Mouse (Mus musculus) T-helper 2 cell (primary cell): ENCODE results near the gene Dpf3.

Experiments used
- in situ Hi-C: fragments of 300-600 bp; cut with MboI, MseI; formaldehyde crosslinking; loops from one replicate; pipeline ENCODE4 v1.15.1; 2025; ENCODE audit warnings: high pct_unique_total_duplicates

Gene Dpf3

DNA sequence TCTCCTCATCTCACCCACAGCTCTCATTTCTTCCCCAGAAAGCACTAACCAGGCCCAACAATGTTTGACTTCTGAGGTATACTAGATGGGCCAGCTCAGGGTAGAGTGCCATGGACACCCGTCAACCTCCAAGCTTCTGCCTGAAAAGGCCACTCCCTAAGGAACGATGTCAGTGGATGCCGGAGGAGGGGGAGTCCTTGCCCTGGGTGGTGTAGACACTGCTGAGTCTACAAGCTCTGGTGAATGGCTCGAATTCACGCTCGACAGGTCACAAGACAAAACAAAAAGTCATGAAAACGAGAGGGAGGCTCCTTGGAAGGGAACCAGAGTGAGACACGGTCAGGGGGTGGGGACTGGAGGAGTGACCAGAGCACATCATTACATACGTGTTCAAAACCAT is 17.4 kb downstream of the Dpf3 start:
- in situ Hi-C loops: no loop called here

DNA sequence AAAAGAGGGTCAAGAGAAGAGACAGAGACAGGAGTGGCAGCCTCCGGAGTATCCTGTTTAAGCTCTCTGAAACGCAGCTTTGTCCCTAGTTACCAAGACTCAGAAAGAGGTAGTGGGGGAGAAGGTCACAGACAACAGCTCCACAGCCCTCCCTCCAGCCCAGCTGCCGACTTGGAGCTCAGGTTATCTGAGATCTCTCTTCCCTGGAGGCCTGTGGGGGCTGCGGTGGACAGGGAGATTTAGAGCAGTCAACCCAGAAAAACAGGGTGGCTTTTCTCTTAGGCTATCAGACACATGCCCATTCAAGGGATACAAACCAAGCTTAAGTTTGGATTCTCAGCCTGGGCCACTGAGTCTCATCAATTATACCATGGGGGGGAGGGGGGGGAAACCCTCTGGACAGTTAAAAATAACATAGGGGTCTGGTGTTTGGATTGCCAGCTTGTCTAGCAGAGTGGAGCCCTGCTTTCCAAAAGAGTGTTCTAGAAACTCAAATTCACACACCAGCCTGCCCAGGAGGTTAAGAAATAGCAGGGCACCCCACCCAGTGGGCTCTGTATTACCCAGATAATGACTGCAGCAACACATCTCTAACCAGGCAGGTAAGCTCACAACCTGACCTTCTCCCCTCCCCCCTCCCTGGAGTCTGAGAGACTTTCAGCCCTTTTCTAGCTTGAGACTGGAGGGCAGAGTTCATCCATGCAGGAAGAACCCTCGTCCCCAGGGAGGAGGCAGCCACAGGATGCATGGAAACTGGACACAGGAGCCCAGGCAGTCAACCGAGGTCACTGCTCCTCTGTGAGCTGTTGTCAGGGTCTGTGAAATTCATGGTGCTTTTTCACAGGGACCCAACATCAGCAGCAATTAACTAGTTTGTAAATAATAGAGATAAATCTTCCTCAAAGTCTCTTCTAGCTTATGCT is 20.7 kb downstream of the Dpf3 start:
- in situ Hi-C loops: no loop called here

DNA sequence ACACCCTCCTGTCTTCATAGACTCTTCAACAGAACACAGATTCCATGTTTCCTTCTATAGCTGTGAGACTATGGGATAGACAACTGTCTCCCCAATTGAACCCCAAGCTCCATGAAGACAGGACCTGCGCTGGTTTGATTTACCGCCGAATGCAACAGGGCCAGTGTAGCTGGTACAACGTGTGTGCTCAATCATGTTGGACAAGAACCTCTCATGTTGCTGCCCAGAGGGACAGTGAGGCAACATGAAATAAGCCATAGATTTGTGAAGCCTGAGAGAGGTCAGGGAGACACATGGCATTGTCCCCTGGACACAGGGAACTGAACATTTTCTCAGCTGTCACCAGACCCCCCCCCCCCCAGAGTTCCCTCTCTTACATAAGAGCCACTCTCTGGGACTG is 21.5 kb downstream of the Dpf3 start:
- in situ Hi-C loops: no loop called here

DNA sequence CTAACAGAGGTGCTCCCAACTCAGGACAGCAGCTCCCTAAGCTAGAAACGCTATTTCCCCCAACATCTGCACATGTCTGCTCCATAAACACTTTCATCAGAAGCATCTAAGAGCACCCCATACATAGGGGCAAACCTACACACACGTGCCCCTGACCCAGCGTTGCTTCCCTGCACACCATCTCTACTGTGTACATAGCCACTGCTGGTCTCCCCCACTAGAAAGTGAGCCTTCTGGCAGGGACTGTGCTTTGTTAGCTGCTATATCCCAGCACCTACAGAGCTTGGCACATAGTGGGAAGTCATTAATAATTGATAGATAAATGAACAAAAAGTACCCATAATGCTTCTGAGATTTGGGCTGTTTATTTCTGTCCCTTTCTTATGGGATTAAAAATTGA is 27.2 kb downstream of the Dpf3 start:
- in situ Hi-C loops: no loop called here

DNA sequence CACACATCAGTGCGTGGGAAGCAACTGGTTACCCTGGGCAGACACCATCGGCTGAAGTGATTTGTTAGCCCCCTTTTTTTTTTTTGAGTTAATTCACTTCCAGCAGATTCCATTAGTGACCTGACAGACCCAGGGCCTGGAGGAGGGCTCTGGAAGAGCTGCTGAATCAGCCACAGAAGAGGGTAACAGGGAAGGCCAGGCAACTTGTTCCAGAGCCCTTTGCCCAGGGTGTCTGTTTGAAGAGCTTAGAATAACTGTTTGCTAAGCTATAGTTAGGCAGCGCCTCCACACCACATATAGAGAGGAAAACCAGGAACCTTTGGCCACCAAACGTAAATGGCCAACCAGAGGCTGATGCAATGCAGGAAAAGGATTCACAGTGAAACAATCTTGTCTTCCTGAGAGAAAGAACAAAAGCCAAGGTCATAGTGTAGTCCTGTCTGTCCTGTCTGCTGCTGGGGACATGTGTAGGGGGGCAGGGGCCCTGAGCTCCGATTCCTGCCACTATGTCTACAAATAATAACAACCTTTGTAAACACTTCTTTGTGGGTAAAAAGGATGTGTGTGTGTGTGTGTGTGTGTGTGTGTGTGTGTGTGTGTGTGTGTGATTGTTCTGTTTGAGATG is 32.7 kb downstream of the Dpf3 start:
- in situ Hi-C loops: no loop called here

DNA sequence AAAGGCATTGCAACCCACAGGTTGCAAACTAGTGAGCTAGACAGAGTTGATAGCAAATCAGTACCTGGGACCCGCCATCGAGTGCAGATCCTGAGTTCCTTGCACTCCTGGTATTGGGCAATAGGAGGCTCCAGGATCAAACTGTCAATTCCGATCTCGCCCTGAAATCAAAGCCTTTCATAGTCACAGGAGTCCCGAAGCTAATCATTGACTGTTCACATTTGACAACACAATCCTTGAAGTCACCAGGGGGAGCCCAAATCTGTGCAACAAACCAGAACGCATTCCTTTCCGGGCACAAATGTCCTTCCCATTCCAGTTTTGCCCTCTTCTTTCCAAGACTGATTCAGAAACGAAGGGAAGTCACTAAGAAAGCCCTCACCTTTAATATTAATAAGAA is 35.7 kb downstream of the Dpf3 start:
- in situ Hi-C loops: no loop called here

DNA sequence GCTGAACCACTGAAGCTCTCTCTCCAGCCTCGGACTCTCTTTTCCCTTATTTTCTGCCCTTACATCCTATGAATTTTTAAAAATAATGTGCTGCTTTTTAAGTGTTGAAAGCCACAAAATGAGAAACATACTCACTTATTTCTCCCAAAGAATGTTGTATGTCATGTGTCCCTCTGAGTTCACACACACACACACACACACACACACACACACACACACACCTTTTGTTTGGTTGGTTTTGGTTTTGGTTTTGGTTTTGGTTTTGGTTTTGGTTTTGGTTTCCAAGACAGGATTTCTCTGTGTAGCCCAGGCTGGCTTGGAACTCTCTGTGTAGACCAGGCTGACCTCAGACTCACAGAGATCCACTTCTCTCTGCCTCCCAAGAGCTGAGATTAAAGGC is 37.0 kb downstream of the Dpf3 start:
- in situ Hi-C loops: no loop called here

DNA sequence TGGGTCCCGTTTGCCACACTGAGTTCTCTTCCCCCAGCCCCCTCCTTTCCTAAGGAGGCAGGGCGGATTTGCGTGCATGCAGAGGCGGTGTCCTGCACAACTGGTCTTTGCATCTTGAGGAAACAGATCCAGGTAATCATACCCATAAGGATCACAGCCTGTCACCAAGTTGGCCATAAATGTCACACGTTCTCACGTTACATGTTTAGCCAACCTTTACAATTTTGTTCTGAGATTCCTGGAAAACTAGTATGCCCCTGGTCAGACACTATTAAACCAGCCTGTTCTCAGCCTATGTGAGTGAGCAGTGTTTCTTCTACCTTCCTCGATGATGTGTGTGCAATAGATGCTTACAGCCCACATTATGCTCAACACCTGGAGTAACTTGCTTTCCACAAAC is 38.3 kb downstream of the Dpf3 start:
- in situ Hi-C loops: no loop called here

DNA sequence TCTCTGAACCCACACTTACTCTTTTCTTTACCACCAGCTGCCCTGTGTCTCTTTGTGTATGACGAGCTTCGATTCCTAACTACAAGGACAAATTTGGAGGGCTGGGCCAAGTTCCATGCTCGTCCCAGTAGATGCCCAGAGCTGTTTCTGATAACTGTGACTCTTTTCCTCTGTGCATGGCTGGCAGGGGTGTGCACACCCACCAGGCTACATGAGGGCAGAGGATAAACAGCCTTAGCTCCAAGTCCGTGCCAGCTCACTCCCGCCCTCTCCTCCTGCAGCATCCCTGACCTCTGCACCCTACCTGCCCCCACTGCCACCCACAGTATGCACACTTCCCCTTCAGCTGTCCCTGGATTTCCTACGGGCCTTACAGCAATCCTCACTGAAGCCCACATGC is 41.9 kb downstream of the Dpf3 start:
- in situ Hi-C loops: no loop called here

DNA sequence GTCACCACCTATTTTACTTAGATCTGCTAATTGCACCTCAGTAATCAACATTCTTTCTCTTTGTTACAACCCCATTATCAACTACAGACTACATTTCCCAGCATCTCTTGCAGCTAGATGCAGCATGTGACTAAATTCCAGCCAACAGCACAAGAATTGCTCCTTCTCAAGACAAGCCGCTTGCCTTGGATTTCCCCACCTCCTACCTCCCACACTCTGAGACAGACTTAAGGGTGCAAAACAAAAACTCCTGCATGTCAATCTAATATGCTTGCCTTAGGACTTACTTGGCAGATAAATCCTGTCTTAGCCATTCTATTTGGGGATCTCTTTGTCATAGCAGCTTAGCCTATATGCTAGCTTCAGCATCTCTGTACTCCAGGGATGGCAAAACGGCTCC is 43.1 kb downstream of the Dpf3 start:
- in situ Hi-C loops: no loop called here

DNA sequence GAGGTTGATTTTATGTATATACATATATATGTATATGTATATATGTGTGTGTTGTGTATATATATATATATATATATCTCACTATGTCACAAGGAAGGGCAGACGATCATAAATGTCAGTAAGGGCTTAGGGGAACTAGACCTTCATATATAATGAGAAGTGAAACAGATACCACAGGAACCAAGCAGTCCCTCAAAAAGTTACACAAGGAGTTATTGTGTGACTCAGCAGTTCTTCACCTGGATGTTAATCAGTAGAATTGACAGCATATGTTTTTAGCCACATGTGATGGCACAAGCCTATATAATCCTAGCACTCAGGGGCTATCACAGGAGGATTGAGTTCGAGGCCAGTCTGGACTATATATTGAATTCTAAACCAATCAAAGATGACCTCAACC is 49.5 kb downstream of the Dpf3 start:
- in situ Hi-C loops: no loop called here

DNA sequence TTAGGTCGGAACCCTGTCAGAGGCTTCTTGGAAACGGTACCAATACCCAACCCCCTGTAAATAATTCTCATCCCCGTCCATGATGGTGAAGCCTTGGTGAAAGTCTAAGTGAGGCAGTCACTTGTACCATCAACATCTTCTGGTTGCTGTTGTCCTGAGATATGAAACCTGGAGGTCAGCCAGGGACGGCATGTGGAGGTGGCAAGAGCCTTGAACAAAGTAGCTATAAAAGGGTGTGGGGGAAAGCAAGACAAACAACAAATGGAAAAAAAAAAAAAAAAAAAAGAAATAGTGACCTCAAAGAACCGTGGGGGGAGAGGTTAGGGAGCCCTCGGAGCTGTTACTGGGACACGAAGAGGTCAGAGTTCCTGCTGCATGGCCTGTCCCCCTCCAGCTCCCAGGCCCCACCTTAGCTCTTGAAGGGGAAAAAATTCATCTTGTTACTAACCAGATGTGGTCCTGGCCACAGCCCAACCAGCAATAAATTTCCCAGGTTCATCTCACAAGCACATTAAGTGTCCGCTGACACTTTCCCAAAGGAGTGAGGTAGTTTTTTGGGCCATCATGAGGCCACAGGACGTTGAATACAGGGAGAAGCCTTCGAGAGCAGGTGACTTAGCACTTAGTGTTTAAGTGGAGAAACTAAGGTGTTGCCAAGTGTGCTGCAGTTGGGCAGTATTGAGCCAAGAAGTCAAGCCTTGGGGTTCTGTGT is 53.4 kb downstream of the Dpf3 start:
- in situ Hi-C loops: no loop called here

DNA sequence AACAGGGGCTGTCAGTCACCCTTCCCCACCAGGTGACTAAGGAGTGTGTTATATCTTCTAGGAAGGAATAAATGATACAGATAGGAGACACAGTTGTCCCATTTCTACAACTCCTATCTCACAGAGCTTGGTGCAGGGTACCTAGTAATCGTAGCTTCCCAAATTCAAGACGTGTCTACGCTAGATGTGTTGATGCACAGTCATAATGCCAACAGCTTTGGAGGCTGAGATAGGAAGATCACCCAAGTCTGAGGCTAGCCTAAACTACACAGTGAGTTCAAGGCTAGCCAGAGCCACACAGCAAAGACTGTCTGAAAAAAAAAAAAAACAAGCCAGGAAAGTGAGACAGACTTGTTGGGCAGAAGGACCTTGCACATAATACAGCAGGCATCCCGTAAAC is 54.1 kb downstream of the Dpf3 start:
- in situ Hi-C loops: no loop called here

DNA sequence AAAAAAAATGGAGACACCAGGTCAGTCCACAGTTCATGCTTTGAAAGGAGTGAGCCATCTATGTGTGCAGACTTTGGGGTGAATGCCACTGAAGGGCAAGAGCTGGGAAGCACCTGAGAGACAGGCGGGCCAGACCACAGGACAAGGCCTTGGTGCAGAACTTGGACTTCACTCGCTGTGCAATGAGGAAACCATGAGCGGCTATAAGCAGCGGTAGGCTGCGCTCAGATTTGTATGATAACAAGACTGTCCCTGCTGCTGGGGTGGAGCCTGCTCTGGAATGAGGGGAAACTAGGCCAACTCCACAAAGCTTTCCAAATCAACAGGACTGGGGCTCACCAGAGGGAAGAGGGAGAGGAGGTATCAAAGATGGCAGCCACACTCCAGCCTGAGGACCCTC is 57.3 kb downstream of the Dpf3 start:
- in situ Hi-C loops: no loop called here

DNA sequence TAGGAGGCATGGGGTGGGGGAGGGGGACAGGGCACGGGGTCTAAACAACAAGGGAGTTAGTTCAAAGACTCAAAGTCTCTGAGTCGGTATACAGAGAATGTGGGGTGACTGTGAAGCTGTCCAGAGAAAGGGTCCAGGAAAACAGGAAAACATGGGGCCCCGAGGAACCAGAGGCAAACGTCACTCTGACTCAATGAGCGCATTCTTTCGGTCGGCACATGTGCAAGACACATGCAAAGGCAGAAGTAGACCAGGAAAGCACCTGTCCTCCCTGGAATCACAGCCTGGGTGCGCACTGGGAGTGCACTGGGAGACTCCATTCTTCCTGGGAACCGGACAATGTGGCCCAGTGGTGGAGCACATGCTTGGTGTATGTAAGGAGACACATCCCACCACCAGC is 59.5 kb downstream of the Dpf3 start:
- in situ Hi-C loops: no loop called here

DNA sequence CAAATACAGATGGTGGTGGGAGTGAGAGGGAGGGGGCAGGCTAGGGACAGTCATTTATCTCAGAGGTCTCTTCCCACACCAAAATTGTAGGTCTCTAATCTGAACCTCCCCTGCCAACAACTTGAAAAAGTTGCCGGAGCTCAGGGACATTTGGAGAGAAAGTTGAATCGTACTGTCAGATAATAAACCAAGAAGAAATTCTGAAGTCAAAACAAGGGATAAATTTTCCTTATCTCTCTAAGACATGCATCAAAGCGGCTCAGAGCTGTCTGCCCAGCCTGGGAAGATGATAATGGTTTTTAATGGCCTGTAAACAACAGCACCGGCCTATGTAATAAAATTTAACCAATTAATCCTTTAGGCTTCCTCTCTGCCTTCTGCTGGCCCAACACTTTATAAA is 59.9 kb downstream of the Dpf3 start:
- in situ Hi-C loops: no loop called here

DNA sequence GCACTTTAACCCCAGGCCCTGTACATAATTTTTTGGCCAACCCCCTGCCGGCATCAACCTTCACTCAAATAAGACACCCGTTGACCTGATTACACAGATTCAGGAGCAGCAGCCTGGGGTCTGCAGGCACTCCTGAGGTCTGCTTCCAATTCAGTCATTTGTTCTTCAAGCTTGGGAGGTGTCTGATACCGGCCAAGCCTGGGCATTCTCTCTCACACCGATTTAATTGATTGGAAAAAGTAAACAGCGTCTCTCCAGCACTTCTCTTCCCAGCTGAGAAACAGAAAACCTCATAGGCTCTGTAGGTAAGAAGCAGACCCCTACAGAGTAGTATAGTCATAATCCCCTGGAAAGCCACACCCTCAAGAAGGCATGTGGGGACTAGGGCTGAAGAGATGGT is 61.2 kb downstream of the Dpf3 start:
- in situ Hi-C loops: no loop called here

DNA sequence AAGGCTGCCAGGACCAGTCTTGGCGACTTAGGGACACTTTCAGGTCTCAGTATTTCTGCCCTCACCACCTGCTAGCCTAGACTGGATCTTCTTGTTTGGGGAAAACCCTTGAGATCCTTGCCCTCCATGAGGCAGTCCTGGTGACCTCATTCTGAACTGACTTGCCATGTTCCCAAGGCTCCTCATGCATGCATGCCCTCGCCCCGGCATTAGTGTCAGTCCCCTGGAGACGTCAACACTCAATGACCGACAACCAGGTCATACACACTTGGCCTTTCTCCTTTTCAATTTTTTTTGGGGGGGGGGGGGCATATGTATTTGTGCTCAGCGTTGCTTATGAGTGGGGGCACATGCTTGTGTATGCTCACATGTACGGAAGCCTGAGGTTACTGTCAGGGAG is 61.8 kb downstream of the Dpf3 start:
- in situ Hi-C loops: no loop called here

DNA sequence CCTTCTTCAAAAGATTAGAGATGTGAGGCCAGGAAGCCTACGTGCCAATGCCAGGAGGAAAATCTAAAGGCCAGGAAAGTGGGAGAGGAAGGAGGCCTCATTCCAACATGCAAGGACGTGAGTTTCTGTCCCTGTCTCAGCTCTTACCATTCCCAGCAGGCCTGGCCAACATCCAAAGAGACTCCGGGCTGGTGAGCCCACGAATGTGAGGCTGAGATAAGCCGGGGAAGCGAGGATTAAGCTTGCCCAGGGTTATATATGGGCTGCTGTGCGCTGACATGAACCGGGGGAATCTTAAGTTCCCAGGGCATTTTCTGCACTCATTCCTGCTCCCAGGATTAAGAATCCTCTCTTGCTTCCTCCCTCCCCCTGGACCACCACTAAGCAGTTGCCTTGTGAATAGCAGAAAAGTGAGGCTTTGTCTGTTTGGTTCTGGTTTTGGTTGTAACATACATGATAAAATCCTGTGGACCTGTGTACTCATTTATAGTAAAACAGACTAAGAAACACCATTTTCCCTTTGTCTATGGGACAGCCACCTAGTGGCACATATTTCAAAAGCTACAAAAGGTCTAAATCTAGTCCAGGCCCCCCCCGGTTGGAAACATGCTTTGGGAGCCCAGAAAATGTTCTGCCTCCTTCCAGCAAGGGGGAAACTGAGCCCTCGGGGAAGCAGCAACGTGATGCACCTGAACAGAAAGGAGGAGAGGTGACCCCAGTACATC is 62.6 kb downstream of the Dpf3 start:
- in situ Hi-C loops: no loop called here

DNA sequence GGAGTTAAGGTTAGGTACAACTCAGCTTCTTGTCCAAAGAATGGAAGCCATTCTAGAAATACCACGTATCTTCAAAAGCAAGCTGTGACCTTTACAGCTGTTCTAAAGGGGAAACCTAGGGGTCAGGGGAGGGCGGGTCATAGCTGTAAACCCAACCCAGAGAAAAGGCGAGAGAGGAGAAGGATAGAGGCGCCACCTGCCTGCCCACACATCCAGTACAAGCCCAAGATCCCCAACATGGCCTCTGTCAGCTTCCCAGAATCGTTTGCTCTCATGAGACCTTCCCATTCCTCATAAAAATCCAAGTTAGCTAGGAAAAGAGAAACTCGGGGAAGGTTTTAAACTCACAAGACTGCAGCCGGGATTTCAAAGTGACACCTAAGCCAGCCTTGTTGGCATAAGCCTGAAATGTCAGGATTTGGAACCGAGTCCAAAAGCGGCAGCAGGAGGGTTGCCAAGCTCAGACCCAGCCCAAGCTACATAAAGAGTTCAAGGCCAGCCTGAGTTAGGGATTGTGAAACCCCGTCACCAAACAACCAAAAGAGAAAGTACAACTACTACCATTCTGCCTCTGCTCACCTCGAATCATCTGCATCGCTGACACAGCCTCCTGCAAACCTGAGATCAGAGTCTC is 63.3 kb downstream of the Dpf3 start:
- in situ Hi-C loops: no loop called here

DNA sequence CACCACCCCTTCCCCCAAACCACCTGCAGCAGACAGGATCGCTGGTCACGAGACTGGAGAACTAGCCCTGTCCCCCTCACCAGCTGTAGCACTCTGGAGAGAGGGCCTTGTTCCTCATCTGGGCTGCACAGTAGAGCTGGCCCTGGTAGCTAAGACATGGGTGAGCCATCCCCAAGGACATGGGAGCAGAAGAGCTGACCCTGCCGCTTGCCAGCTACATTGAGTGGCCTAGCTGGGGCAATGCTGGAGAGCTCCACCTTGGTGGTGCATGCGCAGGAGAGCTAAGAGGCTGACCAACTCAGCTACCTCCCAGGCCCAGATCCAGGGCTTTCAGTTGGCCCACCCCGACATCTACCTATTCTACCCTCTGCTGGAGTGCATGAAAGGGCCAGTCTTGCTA is 67.2 kb downstream of the Dpf3 start:
- in situ Hi-C loops: no loop called here

DNA sequence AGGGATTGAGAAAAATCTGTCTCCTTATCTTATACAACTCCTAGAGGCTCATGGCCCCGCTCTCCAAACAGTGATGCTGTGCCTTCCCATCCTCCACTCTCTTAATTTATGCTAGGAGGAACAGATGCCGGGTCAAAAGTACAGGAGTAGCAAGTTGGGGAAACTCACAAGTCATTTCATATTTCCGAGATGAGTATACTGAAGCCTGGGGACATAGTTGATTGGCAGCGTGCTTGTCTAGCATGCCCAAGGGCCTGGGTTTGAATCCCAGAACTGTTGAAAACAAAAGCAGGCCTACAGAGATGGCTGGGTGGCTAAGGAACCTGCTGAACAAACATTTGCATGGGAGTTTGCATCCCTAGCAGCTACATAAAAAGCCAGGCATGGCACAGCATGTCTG is 72.3 kb downstream of the Dpf3 start:
- in situ Hi-C loops: no loop called here
